Mouse (Mus musculus) midbrain, embryonic 11.5 days (tissue): ENCODE measurements around the gene Zbtb8os. TPM values are rescaled to one million over a fixed set of nuclear protein-coding genes. Genes with fewer than 3 reads are reported as not detected.

Experiments used
- ATAC-seq: fragments of 200-750 bp; cut with Nextera tagmentation; 2 replicates; pipeline ENCODE4 v1.8.0; 2017; ENCODE audit warnings: moderate TSS enrichment, moderate library complexity; ENCODE audit not compliant: low FRiP score
- DNase-seq: peaks from one replicate; pipeline ENCODE4 v3.0.0; 2015; ENCODE audit warnings: low spot score; ENCODE audit errors: missing footprints
- H3K27ac ChIP-seq: fragments of 300-500 bp; sonication (generic); 2 replicates; pipeline ENCODE4 v1.5.1; 2014; ENCODE audit warnings: low read depth, low read length
- H3K27me3 ChIP-seq: fragments of 300-500 bp; sonication (generic); 2 replicates; pipeline ENCODE4 v1.6.1; 2014; ENCODE audit warnings: mild to moderate bottlenecking, low read length, moderate library complexity, mixed read lengths; ENCODE audit not compliant: control insufficient read depth, insufficient read depth
- H3K36me3 ChIP-seq: fragments of 300-500 bp; sonication (generic); 2 replicates; pipeline ENCODE4 v1.6.1; 2014; ENCODE audit warnings: mild to moderate bottlenecking, low read length, moderate library complexity, mixed read lengths; ENCODE audit not compliant: control insufficient read depth, insufficient read depth
- H3K4me1 ChIP-seq: fragments of 300-500 bp; sonication (generic); 2 replicates; pipeline ENCODE4 v1.6.1; 2014; ENCODE audit warnings: low read length; ENCODE audit not compliant: control insufficient read depth, insufficient read depth
- H3K4me2 ChIP-seq: fragments of 300-500 bp; sonication (generic); 2 replicates; pipeline ENCODE4 v1.6.1; 2014; ENCODE audit warnings: mild to moderate bottlenecking, moderate library complexity
- H3K4me3 ChIP-seq: fragments of 300-500 bp; sonication (generic); 2 replicates; pipeline ENCODE4 v1.5.1; 2014; ENCODE audit warnings: low read depth, low read length
- H3K9ac ChIP-seq: fragments of 300-500 bp; sonication (generic); 2 replicates; pipeline ENCODE4 v1.6.1; 2014; ENCODE audit warnings: low read length
- H3K9me3 ChIP-seq: fragments of 300-500 bp; sonication (generic); 2 replicates; pipeline ENCODE4 v1.6.1; 2016; ENCODE audit warnings: low read length; ENCODE audit not compliant: control insufficient read depth
- WGBS: fragments of 180-500 bp; shearing (Covaris S2); extraction: QIAGEN DNeasy Blood & Tissue Kit; methylation state at CpG from one replicate; pipeline ENCODE4 v1.1.7; 2014; 5-methylcytosine and 5-hydroxymethylcytosine counted together
- polyA plus RNA-seq: library from polyadenylated mRNA; unstranded; fragments of >200 nt; fragmentation: Nextera tagmentation; extraction: Ambion mirVana; gene quantifications from 2 replicates; pipeline ENCODE4 v1.2.1, GENCODE M21; 2014

The Zbtb8os gene
- polyA plus RNA-seq, 1 experiment from 2014 or later = 42.7 TPM

GRCm38 (mm10) chr4:129377601-129378390 lies 42.3 kb downstream of the Zbtb8os start, which contains the start of gene Zbtb8a:
Gene Zbtb8a, minus strand, starts transcription at chr4:129378116.
- DNase-seq (peak; percentile 97), ATAC-seq (peak; percentile 80)
- Histone ChIP-seq H3K27me3 (peaks cover 19% of the 10 kb centered on the region; the same call in 1 of the 2 replicates), H3K9me3 (no peaks in the 10 kb centered on the region), H3K4me1 (peaks cover 7% of the 10 kb centered on the region), H3K36me3 (no peaks in the 10 kb centered on the region), H3K9ac (peak within 1 kb of the TSS; percentile 91), H3K27ac (peak within 1 kb of the TSS; percentile 47; the same call in 1 of the 2 replicates), H3K4me3 (peak within 1 kb of the TSS; percentile 73), H3K4me2 (peak within 1 kb of the TSS; percentile 64)
- WGBS = 2% methylated on average over 54 of the region's 65 CpGs

- Histone ChIP-seq H3K4me3 (no peak overlapping the region), H3K4me2 (no peak overlapping the region), H3K4me1 (peaks cover 5% of the 10 kb centered on the region), H3K27me3 (peaks cover 19% of the 10 kb centered on the region; the same call in 1 of the 2 replicates), H3K9me3 (no peaks in the 10 kb centered on the region), H3K27ac (no peak overlapping the region), H3K36me3 (no peaks in the 10 kb centered on the region), H3K9ac (no peak overlapping the region)
- DNase-seq (no peak), ATAC-seq (no peak)
- WGBS = 92% methylated on average over 3 of the region's 3 CpGs
Measured at GRCm38 (mm10) chr4:129379805-129380204, 44.3 kb downstream of the Zbtb8os start.

GRCm38 (mm10) chr4:129381148-129381547 lies 45.7 kb downstream of the Zbtb8os start:
- no peak overlapping the region for H3K4me3 ChIP-seq
- DNase-seq (no peak), ATAC-seq (no peak)
- H3K4me1 ChIP-seq = no peaks in the 10 kb centered on the region; the same call in 1 of the 2 replicates
- H3K36me3 ChIP-seq = no peaks in the 10 kb centered on the region
- H3K4me2 ChIP-seq = no peak overlapping the region
- H3K27ac ChIP-seq = no peak overlapping the region
- no peak overlapping the region for H3K9ac ChIP-seq
- H3K27me3 ChIP-seq = peaks cover 19% of the 10 kb centered on the region; the same call in 1 of the 2 replicates
- H3K9me3 ChIP-seq = no peaks in the 10 kb centered on the region
- WGBS = 75% methylated on average over 8 of the region's 8 CpGs

- H3K27me3 ChIP-seq = peaks cover 12% of the 10 kb centered on the region; the same call in 1 of the 2 replicates
- no peak overlapping the region for H3K4me3 ChIP-seq
- no peak for DNase-seq
- H3K27ac ChIP-seq = no peak overlapping the region
- no peaks in the 10 kb centered on the region for H3K9me3 ChIP-seq
- no peak overlapping the region for H3K9ac ChIP-seq
- 91% methylated on average over 9 of the region's 9 CpGs for WGBS
- H3K36me3 ChIP-seq = no peaks in the 10 kb centered on the region
- ATAC-seq = no peak
- H3K4me2 ChIP-seq = no peak overlapping the region
- no peaks in the 10 kb centered on the region for H3K4me1 ChIP-seq
Measured at GRCm38 (mm10) chr4:129382029-129382428, 46.5 kb downstream of the Zbtb8os start.

GRCm38 (mm10) chr4:129382488-129382887 lies 47.0 kb downstream of the Zbtb8os start:
- WGBS = 94% methylated on average over 2 of the region's 2 CpGs
- no peak for DNase-seq

GRCm38 (mm10) chr4:129383586-129383985 lies 48.1 kb downstream of the Zbtb8os start:
- H3K4me1 ChIP-seq = no peaks in the 10 kb centered on the region
- H3K27ac ChIP-seq = no peak overlapping the region
- no peak overlapping the region for H3K4me3 ChIP-seq
- no peak for DNase-seq
- H3K9me3 ChIP-seq = no peaks in the 10 kb centered on the region
- no peak overlapping the region for H3K4me2 ChIP-seq
- H3K27me3 ChIP-seq = peaks cover 4% of the 10 kb centered on the region; the same call in 1 of the 2 replicates
- 90% methylated on average over 3 of the region's 3 CpGs for WGBS
- H3K9ac ChIP-seq = no peak overlapping the region
- H3K36me3 ChIP-seq = no peaks in the 10 kb centered on the region
- ATAC-seq = no peak

More at GRCm38 (mm10) chr4:129382488-129382887, 47.0 kb downstream of the Zbtb8os start:
- ATAC-seq = no peak
- no peaks in the 10 kb centered on the region for H3K4me1 ChIP-seq
- H3K9me3 ChIP-seq = no peaks in the 10 kb centered on the region
- no peak overlapping the region for H3K9ac ChIP-seq
- no peak overlapping the region for H3K27ac ChIP-seq
- no peak overlapping the region for H3K4me2 ChIP-seq
- H3K27me3 ChIP-seq = peaks cover 10% of the 10 kb centered on the region; the same call in 1 of the 2 replicates
- no peaks in the 10 kb centered on the region for H3K36me3 ChIP-seq
- no peak overlapping the region for H3K4me3 ChIP-seq

- WGBS = 49% methylated on average over 6 of the region's 6 CpGs
- DNase-seq (no peak), ATAC-seq (no peak)
Measured at GRCm38 (mm10) chr4:129384440-129384839, 48.9 kb downstream of the Zbtb8os start.

GRCm38 (mm10) chr4:129385685-129386084 lies 50.2 kb downstream of the Zbtb8os start:
- Histone ChIP-seq H3K9me3 (no peaks in the 10 kb centered on the region), H3K36me3 (no peaks in the 10 kb centered on the region), H3K4me1 (no peaks in the 10 kb centered on the region), H3K27me3 (no peaks in the 10 kb centered on the region), H3K4me3 (no peak overlapping the region), H3K27ac (no peak overlapping the region), H3K9ac (no peak overlapping the region), H3K4me2 (no peak overlapping the region)
- ATAC-seq (no peak), DNase-seq (no peak)
- 90% methylated on average over 11 of the region's 11 CpGs for WGBS

More at GRCm38 (mm10) chr4:129384440-129384839, 48.9 kb downstream of the Zbtb8os start:
- Histone ChIP-seq H3K9ac (no peak overlapping the region), H3K27me3 (no peaks in the 10 kb centered on the region), H3K4me3 (no peak overlapping the region), H3K27ac (no peak overlapping the region), H3K36me3 (no peaks in the 10 kb centered on the region), H3K9me3 (no peaks in the 10 kb centered on the region), H3K4me1 (no peaks in the 10 kb centered on the region), H3K4me2 (no peak overlapping the region)

- Histone ChIP-seq H3K36me3 (no peaks in the 10 kb centered on the region), H3K9ac (no peak overlapping the region), H3K9me3 (no peaks in the 10 kb centered on the region), H3K4me1 (no peaks in the 10 kb centered on the region), H3K4me3 (no peak overlapping the region), H3K4me2 (no peak overlapping the region), H3K27ac (no peak overlapping the region), H3K27me3 (no peaks in the 10 kb centered on the region)
- no peak for ATAC-seq
- 84% methylated on average over 8 of the region's 8 CpGs for WGBS
- no peak for DNase-seq
Measured at GRCm38 (mm10) chr4:129386269-129386946, 50.9 kb downstream of the Zbtb8os start.
